Mouse (Mus musculus) B cell, adult (primary cell): ENCODE data around the gene Arhgef16. TPM values are rescaled to one million over a fixed set of nuclear protein-coding genes. Genes with fewer than 3 reads are reported as not detected.

Source experiments
- total RNA-seq: library from RNA; stranded (reverse); gene quantifications from 4 replicates; pipeline ENCODE4 v1.2.4, GENCODE M21; 2023; ENCODE audit not compliant: inconsistent age

The Arhgef16 gene
- not detected in 4 replicates for total RNA-seq

DNA sequence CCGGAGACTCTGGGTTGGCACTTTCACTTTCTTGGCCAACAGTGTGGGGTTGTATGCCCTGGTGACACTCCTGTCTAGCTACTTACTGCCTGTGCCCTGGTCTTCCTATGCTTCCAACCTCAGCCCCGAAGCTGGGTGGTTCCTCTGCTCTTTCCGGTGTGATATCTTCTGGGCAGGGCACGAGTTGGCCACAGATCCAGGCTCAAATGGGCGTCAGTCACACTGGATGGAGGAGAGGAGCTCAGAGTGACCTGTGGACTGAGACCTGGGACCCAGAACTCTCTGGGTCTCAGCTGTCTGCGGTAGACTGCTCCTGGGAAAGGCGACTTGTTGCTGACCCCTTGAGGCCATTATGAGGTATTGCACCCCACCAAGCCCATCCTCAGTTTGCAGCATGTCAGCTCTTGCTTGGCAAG, at the start of gene Arhgef16:
Gene Arhgef16, minus strand, starts transcription at position 211 of the 416 bp plus-strand sequence.

DNA sequence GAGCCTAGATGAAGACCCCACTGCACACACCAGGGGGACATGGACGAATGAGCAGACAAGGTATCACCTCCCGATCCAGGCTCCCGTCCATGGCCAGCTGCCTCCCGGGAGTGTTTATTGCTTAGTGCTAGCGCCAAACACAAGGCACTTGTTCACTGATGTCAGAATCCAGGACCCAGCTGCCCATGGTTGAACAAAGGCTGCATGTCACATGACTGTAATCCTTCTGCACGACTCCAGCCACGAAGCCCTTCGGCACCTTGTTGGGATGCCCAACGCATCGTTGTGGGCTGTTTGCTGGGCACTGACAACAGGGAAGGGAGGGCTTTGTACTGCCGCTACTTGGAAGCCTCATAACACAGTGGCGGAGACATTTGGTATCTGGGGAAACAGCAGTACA, 34.3 kb upstream of the Arhgef16 start, which contains the start of gene B230104I21Rik:
Gene B230104I21Rik, plus strand, starts transcription at position 367 of the 400 bp plus-strand sequence.

Other genes with a start within 250 kb of the Arhgef16 start
- not detected in 4 replicates for gene Trp73, start 161.5 kb downstream of the Arhgef16 start, total RNA-seq
- gene Wrap73, start 159.3 kb downstream of the Arhgef16 start, total RNA-seq: 14.8 to 25.0 TPM (median 18.3 TPM) in 4 replicates
- 113 to 127 TPM (median 116 TPM) in 4 replicates for gene Tprgl, start 141.0 kb downstream of the Arhgef16 start, total RNA-seq
- not detected in 4 replicates for gene Megf6, start 130.9 kb downstream of the Arhgef16 start, total RNA-seq
- not detected in 4 replicates for gene B230104I21Rik, start 34.5 kb upstream of the Arhgef16 start, total RNA-seq